Mouse (Mus musculus): ENCODE measurements around the gene Cacnb4. TPM values are rescaled to one million over a fixed set of nuclear protein-coding genes. Genes with fewer than 3 reads are reported as not detected.

Cacnb4 gene
- under 1 TPM; under 0.01 to 0.06 TPM for polyA plus RNA-seq (2012; fragmentation: generic; extraction: Trizol)

DNA sequence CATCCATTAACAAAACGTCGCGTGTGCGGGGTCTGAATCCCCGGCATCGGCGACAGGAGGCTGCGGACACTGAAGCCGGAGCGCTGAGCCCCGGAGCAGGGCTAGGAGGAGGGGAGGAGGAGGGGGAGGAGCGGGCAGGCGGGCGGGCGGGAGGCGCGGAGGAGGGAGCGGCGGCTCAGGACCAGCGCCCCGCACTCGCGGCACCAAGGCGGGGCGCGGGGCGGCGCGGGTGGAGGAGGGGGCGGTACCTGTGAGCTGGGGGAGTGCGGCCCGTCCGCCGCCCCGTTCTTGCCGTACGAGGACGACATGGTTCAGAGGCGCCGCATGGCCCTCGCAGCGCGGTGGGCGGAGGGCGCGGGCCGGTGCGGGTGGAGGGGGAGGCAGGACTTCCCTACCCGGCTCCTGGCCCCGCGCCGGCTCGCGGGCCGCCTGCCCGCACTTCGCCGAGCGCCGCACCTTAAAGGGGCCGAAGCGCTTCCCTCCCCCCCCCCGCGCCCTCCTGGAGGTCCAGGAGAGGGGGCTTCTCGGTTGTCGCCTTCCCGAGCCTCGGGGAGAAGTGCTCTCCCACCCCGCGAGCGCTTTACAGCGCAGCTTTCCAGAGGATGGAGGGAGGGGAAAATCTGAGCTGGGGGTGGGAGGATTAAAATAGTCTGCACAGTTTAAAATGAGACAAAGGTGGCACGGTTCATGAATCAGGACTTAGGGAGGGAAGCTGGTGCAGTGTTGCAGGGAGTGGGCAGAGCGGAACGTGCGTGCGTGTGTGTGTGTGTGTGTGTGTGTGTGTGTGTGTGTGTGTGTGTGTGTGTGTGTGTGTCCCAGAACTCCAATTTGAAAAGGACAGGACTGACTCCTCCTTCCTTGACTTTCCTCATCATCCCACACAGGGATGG, at the start of gene Cacnb4:
TSS of gene Cacnb4 (minus strand) at position 809 of the 890 bp plus-strand sequence.

DNA sequence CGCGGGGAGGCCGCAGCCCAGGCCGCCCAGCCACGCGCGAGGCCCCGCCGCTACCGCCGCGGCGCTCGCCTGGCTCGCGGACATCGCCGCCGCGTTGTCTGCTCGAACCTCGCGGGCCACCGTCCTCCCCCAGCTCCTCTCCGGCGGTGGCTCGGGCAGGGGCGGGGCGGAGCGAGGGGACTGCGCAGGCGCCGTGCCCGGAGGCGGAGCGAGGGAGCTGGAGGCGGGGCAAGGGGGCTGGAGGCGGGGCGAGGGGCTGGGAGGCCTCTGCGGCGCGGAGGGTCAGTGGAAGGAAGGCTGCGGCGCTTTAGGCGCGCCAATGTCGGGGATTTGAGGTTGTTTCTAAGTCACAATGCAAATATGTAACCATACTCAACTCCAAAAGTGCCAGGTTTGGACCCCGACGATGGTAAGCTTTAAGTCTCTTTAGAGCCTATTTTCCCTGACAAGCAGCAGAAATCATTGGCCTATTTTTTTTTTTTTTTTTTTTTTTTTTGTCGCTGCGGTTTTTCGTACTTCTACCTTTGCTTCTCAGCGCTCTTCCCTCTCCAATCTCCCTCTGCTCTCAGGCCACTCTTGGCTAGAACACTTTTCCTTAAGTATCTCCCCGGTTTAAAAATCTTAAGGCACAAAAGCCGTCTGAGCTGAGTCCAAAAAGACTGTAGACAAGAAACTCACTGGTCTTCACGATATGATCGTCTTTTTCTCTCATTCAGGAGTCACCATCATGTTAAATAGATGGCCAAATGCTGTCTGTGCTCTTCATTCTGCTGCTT, 251.7 kb downstream of the Cacnb4 start, which contains the start of gene Arl5a:
TSS of gene Arl5a (minus strand) at position 155 of the 776 bp plus-strand sequence.

DNA sequence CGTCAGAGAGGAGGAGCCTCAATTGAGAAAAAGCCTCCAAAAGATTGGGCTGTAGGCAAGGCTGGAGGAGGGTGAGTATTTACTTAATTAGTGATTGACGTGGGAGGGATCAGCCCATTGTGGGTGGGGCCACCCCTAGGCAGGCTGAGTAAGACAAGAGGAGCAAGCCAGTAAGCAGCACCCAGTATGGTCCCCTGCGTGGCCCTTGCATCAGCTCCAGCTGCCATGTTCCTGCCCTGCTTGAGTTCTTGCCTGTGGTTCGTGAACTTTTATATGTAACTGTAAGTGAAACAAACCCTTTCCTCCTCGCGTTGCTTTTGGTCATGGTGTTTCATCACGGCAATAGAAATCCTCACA, 298.2 kb downstream of the Cacnb4 start, which contains the start of gene Neb:
TSS of gene Neb (minus strand) at position 27 of the 357 bp plus-strand sequence.

Other genes starting within 250 kb of the Cacnb4 start
- gene Stam2, start 65.5 kb upstream of the Cacnb4 start, polyA plus RNA-seq (2012; fragmentation: generic; extraction: Trizol) = 1 to 10 TPM; 2.5 to 7.0 TPM
- 1 to 10 TPM in 1 of 2 experiments, under 1 TPM in 1; 0.43 to 4.4 TPM for gene Fmnl2, start 181.0 kb upstream of the Cacnb4 start, polyA plus RNA-seq (2012; fragmentation: generic; extraction: Trizol)